Mouse (Mus musculus) liver (tissue): ENCODE results near the gene Gm42372.
A peak's percentile ranks its signal among the peaks of the same experiment; 100 is the strongest.
"Not testable (repeated sequence)": the region's sequence is repeated elsewhere in the genome, so short reads cannot be mapped to it uniquely, and the experiment has no call there.

Experiments used
- DNase-seq: peaks from one replicate; pipeline ENCODE4 v3.0.0-alpha.2; 2020; ENCODE audit warnings: mixed read lengths

Gm42372 gene

DNA sequence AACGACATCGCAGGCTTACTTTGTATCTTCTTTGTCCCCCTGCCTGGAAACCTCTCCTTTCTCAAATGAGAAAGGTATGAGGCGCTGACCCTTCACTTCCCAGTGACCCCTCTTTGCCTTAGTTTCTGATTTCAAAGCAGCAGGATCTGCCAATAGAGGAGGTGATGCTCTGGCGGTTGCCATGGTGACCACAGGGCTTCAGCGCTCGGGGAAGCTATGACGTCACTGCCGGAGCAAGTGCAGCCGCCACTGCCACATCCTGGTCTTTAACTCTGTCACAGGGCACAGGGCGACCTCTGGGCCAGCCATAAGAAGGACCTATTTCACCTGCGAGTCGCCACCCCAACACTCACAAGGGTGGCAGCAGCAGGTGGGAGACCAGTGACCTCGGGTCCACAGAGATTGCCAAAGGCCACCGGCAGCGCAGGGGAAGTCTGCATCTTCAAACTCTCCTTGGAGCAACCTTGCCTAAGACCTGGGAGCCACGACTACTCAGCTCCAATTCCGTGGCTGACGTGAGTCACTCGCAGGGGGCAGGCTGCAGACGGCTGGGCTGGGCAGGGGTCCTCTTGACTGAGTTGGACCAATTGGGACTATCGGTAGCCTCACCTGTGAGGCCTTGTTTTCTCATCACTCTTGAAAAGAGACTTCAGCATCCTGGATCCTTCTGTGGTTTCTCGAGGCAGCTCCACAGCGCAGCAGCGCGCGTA is at the start of gene Gm42372:
Gene Gm42372 (plus strand): TSS at position 228 of the 710 bp plus-strand sequence.
- DNase-seq = peak; percentile 50

DNA sequence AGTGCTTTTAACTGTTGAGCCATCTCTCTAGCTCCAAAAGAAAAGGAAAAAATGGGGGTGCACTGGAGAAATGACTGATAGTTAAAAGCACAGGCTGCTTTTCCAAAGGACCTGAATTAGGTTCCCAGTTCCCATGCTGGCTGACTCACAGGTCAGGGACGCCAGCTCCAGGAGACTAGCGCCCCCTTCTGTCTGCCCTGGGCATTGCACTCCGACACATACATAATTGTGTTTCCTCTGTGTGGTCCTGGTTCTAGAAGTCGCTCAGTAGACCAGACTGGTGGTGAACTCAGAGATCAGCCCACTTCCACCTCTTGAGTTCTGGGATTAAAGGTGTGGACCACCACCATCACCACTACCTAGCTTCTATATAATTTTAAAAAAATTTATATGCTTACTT is 45.6 kb upstream of the Gm42372 start:
- DNase-seq = peak; percentile 54

DNA sequence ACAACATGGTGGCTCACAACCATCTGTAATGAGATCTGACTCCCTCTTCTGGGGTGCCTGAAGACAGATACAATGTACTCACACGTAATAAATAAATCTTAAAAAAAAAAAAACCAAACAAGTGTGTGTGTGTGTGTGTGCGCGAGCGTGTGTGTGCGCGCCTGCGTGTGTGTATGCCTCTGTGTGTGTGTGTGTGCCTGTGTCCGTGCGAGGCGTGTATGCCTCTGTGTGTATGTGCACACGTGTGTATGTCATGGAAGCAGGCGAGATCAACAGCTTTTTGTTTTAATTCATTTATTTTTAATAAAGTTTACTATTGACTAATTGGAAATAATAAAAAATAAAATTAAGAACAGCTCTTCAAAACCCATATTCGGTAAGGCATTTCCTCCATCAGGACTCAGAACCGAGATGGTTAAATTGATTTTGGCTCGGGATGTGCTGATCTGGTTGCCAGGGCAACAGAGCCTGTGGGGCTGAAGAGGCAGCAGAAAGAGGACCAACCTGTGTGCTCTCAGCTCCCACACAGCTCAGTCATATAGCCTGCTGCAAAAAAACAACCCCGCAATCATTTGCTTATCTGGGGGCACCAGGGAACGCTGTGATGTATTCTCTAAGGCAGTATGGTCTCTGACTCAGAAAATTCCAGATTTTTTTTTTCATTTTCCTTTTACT is 44.6 kb upstream of the Gm42372 start:
- DNase-seq = no peak

DNA sequence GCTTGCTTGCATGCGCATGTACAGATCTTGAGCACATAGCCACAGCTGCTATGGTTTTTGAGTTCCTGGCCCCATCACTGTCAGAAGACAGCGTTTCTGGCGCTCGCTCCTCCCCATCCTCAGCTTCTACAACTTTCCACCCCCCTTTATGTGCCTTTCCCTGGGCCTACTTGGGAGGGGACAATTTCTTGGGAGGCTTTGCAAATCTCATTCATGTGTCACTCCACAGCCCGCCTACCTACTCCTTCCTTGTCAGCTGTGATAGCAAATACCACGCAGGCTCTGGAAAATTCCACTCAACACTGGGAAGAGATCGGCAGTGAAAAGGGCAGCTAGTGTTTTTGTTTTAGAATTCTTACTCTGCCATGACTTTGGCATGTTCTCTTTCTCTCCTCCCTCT is 42.6 kb upstream of the Gm42372 start:
- no peak for DNase-seq

DNA sequence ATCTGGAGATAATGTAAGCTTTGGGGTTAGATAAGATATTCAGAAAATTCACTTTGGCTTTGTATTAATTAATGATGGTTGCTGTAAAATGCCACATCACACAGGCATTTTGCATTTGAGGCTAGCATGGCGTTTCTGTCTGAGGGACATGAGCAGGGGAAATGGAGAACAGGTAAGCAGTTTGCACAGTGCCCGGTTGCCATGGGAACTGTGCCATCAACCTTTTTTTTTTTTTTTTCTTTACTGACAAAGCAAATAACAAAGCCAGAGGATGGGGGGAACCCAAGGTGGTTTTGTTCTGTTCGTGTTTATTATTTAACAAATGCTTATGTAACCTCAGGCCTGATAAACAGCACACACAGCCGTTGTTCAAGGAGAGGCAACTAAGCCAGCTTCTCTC is 40.0 kb upstream of the Gm42372 start:
- no peak for DNase-seq

DNA sequence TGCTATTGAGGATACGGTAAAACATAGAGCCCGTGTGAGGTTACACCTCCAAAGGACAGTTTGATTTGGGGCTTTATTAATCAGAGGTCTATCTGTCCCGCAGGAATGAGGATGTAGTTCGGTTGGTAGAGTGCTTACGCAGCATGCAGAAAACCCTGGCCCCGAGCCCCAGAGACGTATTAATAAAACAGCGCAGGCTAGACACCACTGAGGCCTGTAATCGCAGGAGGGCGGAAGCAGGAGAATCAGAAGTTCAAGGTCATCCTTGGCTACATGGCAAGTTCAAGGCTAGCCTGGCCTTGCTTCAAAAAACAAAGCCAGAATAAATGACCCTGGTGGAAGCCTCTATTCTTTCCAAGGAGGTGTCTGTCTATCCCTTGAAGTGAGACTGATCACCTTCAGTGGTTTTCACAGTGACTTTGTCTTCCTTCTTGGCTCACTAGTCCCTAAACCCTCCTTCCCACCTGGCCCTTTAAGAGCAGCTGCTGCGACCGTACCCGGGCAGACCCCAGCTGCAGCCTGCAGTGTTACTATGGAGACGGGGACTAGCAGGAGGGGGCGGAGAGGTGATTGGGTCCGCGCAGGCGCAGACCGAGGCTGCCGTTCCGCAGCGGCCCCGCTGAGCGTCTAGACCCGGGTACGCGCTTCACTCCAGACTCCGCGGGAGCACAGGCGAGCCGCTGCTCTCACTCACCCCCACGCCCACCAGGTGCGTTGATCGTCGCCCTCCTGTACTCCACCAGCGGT is 38.7 kb upstream of the Gm42372 start, which contains the start of gene Pnmal2:
Gene Pnmal2 (plus strand): TSS at position 622 of the 747 bp plus-strand sequence.
- peak; percentile 77 for DNase-seq

DNA sequence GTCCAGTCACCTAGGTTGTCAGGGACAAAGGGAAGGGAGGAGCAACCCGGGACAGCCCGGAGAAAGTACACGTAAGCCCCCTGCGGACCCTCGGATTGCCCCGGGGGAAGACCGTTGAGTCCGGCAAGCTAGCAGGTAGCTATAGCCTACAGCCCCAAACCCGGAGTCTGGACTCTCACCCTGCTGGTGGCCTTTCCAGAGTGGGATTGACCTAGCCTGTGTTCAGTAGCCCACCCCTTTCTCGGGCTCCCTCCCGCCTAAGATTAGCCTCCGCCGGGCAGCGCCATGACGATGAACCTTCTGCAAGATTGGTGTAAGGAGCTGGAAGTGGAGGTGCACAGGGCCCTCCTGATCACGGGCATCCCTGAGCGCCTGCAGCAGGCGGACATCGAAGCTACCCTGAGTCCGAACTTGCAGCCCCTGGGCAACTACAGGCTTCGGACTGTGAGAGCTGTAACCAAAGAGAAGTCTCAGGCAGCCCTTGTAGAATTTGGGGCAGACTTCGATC is 38.0 kb upstream of the Gm42372 start:
- DNase-seq = no peak

DNA sequence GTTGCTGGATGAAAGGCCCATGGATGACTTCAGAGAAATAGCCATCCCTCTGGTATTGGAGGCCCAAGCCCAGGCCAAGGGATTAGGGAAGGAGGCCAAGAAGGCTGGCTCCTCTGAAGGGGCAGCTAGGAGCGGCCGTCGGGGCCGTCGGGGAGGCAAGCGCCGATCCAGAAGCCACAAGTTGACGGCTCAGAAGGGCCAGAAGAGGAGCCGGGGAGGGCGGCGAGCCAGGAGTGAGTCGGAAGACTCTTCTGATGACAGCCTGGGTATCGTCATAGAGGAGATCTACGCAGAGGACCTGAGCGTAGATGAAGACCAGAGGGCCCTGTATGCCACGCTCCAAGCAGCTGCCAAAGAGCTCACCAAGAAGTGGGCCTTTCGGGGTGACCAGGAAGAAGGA is 37.5 kb upstream of the Gm42372 start:
- no peak for DNase-seq

DNA sequence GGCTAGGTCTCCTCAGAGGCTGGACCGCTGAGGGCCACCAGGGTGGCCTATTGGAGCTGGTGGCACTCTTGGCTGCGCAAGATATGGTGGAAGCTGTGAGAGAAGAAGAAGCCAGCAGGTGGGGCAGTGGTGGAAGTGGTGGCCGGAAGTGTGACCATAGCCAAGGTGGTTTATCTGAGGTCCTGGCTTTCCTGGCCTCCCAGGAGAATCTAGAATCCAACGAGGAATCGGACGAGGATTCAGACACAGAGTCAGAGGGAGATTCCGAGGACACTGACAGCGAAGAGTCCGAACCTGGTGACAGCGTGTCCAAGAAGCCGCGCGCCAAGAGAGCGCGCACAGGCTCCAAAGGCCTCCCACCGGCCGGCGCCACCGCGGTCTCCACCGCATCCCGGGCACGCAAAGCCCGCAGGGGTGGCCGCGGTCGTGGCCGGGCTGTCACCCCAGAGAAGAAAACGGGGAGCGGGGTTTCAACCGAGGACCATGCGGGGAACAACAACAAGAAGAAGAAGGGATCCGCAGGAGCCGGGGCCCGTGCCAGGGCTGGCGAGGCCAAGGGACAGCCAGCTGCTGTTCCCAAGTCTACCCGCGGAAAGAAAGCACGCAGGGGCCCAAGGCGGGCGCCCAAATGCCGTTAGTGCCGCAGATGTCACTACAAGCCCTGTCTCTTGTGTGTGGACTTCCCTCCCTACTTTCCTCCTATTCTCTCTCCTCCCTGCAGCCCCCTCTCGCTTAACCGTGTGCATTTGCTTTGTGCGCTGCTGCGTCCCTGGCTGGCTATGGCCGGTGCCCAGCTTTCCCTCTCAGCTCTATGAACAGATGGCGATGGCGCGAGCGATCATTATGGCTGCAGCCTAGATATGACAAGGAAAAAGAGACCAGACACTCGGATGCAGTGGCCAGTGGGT is 36.2 kb upstream of the Gm42372 start:
- DNase-seq = no peak

DNA sequence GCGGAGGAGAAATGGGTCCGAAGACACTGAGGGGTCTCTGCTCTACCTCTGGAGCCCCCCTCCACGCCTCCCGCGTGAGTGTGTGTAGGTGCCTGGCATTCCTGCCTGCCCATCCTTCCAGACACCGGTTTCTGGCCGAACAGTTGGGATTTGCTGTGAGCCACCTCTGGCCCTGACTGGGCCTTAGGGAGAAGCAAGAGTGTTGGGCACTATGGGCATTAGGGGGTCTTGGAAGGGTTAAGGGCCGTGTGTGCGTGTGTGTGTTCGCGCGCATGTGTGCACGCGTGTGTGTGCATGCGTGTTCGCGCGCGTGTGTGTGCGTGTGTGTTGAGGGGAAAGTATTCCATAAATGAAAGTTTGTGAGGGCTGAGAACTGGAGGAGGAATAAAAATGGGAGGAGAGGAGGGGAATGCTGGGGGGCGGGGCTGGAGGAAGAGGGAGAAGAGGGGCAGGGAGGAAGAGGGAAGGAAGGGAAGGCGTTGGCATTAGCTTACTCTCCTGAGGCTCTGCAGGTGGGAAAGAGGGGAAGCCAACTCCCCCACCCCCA is 35.5 kb upstream of the Gm42372 start:
- DNase-seq = no peak

DNA sequence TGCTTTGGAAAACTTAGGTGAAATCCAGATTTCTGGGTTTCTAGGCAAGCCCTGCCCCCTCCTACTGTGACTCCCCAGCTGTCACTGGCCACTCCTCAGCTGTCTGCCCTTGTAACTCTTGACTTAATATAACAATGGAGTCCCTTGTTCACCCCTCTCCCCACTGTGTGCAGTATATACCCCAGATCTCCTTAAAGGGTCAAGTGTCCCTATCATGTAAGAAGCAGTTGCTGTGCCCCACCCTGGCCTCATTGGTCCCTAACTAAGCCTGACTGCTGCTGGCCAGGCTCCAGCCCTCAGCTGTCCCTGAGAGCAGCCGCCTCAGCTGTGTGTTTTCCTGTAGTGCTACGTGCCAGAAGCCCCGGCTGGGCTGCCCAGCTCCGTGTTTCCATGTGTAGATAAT is 34.9 kb upstream of the Gm42372 start:
- no peak for DNase-seq

DNA sequence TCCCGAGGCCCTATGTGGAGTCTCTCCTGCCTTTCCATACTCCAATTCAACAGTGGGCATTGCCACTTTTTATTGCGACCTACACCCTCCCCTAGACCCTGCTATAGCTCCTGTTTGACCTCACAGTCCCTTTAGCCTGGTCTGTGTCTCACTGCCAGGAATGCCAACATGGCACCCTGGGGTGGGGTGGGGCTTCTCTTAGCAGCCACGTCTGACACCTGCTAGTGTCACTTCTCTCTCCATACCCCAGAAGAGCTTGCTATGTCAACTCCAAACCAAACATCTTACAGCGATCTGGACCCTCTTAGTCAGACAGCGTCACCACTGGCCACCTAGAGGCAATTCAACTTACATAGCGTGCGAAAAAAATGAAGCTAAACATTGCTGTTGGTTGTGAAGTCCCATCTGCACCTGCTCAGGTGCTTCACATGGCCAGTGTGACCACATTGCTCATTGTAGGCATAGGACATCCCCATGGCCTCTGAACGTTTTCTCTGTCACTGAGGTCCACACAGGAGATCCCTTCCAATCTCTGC is 33.9 kb upstream of the Gm42372 start:
- DNase-seq = no peak

DNA sequence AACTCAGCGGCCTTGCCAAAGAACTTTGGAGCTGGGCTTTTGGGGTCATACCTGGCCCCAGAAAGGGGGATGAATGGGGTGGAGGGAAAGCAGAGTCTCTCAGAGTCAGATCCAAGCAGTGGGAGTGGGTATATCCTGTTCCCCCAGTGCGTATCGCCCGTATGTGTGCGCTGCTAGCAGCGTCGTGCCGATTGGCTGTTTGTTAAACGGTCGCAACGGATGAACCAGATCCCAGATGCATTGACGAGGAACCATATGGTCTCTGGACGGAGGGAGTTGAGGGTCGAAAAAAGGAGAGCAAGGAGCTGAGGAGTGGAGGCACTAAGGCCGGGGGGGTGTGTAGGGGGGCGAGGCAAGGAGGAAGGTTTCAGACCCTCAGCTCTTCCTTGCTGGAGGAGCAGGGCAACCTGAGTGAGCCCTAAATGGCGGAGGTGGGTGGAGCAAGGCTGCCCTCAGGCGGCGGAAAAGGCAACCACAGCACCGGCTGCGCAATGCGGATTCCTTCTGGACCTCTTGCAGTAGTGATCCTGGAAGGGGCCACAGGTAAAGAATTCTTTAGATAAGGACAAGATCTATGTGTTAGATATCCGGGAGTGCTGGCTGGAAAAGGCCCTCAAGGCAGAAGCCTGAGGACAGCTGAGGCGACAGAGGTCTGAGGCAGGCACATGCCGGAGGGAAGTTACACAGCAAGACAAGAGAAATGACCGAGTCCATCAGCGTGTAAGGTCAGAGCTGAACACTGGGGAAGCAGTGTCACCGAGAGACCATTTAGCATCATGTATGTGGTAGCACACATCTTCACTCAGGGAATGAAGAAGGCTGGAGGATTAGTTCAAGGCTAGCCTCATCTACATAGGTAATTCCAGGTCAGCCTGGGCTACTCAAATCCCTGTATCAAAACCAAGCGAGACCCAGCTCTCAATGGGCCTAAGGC is 32.7 kb upstream of the Gm42372 start:
- peak; percentile 71 for DNase-seq

DNA sequence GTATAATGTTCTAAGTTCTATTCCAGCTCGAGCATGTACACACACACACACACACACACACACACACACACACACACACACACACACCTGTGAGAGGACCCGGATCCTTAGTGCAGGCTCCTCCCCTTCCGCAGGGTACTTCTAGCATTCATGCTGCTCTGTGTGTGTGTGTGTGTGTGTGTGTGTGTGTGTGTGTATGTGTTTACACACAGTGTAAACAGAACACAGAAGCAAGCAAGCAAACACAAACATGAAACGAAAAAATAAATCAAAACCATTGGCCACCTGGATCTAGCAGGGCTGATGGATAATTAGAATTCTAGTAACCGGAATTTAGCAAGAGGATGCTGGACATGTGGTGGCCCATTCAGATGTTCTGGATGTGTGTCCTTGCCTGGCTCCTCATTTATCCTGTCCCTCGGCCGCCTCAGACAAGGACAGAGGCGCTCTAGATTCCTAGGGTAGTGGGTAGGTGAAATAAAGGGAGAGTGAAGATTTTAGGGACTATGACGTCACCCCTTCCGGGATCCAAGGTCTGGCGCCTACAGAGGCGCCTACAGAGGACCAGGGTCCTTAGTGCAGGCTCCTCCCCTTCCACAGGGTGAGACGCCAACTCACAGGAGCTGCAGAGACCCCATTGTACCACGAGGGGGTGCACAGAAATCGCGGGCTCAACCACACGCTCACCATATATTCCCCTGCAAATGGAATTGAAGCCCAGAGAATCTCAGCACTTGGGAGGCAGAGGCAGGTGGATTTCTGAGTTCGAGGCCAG is 31.8 kb upstream of the Gm42372 start:
- peak; percentile 74 for DNase-seq

DNA sequence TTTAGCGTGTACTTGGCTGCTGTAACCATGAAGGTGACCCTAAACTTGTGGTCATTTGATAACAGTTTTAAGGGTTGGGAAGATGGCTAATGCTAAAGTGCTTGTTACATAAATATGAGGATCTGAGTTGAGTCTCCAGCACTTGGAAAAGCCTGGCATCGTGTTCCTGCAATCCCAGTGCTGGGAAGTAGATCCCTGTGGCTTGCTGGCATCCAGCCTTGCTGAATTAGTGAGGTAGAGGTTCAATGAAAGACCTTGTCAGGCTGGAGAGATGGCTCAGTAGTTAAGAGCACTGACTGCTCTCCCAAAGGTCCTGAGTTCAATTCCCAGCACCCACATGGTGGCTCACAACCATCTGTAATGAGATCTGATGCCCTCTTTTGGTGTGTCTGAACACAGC is 29.1 kb upstream of the Gm42372 start:
- not testable (repeated sequence) for DNase-seq

DNA sequence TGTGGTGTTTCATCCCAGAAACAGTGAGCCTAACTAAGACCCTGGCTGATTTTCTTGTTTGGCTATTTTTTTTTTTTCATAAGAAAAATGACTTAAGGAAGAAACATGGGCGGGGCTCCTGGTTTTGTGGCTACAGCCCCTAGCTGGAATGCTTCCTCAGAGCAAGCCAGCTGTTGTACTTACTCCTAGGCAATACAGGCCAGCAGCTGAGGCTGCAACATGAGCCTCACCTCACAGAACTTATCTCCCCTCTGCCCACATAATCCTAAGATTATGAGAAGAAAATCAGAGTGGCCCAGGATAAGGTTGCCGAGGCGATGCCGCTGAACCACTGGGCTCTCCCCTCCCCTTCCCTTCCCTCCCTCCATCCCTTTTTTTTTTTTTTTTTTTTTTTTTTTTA is 27.2 kb upstream of the Gm42372 start:
- no peak for DNase-seq

DNA sequence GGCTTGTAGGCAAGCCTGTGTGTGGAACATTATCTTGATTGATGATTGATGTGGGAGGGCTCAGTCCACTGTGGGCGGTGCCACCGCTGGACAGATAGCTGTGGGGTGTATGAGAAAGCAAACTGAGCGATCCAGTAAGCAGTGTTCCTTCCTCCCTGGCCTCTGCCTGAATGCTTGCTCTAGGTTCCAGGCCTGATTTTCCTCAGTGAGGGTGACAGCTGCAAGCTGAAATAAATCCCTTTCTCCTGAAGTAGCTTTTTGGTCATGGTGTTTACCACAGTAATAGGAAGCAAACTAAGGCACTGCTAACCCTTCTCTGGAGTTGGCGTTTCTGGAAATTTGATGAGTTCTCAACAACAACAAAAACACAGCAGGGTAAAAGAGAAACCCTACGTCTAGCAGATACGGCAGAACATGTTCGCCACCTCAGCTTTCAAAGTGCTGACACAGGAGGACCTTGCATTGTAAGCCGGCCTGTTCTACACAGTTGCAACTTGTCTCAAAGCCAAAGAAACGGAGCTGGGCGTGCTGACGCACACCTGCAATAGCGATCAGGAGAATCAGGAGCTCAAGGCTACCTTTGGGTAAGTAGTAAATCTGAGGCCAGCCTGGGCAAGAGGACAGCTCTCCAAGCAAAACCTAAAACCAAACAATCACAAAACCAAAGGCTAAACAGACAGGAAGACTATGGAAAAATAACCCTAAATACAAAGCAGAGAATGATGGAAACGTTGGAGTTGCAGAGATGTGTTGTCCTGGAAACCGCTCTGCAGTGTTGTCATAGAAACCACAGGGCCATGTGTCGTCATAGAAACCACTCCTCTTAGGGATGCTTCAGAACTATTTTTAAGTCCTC is 26.2 kb upstream of the Gm42372 start:
- no peak for DNase-seq

DNA sequence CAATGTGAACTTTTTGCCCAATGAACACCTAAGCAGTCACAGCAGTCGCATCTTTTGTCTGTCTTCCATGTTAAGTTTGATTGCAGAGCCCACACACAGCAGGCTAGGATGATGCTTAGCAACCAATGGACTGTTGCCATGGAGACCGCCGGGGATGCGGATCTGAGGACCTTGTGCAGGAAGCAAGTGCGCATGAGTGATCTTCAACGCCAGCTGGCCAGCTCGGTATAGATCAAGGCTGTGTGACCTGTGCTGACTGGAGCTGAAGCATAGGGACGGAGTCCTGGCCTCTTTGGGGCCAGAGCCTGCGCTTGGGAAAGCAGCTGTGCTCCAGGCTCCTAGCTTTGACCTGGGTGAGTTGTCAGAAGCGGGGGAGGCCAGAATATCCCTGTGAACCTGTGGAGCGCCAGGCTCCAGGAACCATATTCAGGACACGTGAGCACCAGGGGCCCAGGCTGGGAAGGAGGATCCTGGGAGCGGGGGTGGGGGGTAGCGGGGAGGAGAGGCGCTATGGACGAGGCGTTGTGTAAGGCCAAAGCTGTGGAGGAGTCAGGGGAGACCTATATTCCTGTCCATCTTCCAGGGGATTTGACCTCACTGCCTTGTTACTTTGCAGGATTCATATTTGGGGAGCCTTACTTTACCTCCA is 23.2 kb upstream of the Gm42372 start, which contains the start of gene Pnmal1:
Gene Pnmal1 (plus strand): TSS at position 141 of the 649 bp plus-strand sequence.
- peak; percentile 25 for DNase-seq
